Mouse (Mus musculus): ENCODE data around the gene Tmem151b. TPM values are rescaled to one million over a fixed set of nuclear protein-coding genes. Genes with fewer than 3 reads are reported as not detected.

Gene Tmem151b
- total RNA-seq, 1 experiment from 2014 or later, result 0.15 TPM

- DNase-seq, result no peak
Measured at GRCm38 (mm10) chr17:45545278-45545961, 4.1 kb downstream of the Tmem151b start.

- no peak for DNase-seq
Measured at GRCm38 (mm10) chr17:45544873-45545277, 4.6 kb downstream of the Tmem151b start.

GRCm38 (mm10) chr17:45544001-45544872 is 5.2 kb downstream of the Tmem151b start:
- no peak for DNase-seq

GRCm38 (mm10) chr17:45543115-45543514 is 6.4 kb downstream of the Tmem151b start:
- no peak for DNase-seq

- DNase-seq, result no peak
Measured at GRCm38 (mm10) chr17:45542705-45543104, 6.8 kb downstream of the Tmem151b start.

GRCm38 (mm10) chr17:45542129-45542528 is 7.3 kb downstream of the Tmem151b start:
- DNase-seq, result no peak

- DNase-seq, result no peak
Measured at GRCm38 (mm10) chr17:45539664-45540063, 9.8 kb downstream of the Tmem151b start.

GRCm38 (mm10) chr17:45538394-45538793 is 11.1 kb downstream of the Tmem151b start:
- DNase-seq, result no peak

- DNase-seq, result peak; percentile 56
Measured at GRCm38 (mm10) chr17:45536264-45536663, 13.2 kb downstream of the Tmem151b start.

- DNase-seq, result no peak
Measured at GRCm38 (mm10) chr17:45532896-45533295, 16.6 kb downstream of the Tmem151b start.

- no peak for DNase-seq
Measured at GRCm38 (mm10) chr17:45530346-45530782, 19.1 kb downstream of the Tmem151b start.

- DNase-seq, result no peak
Measured at GRCm38 (mm10) chr17:45526571-45526970, 22.9 kb downstream of the Tmem151b start.

GRCm38 (mm10) chr17:45524961-45525360 is 24.5 kb downstream of the Tmem151b start:
- no peak for DNase-seq

GRCm38 (mm10) chr17:45523263-45523662 is 26.2 kb downstream of the Tmem151b start, which contains the start of gene Tcte1:
Tcte1 (plus strand) TSS chr17:45523434.
- no peak for DNase-seq

- no peak for DNase-seq
Measured at GRCm38 (mm10) chr17:45520136-45520535, 29.3 kb downstream of the Tmem151b start.

- no peak for DNase-seq
Measured at GRCm38 (mm10) chr17:45518766-45519475, 30.6 kb downstream of the Tmem151b start.

- no peak for DNase-seq
Measured at GRCm38 (mm10) chr17:45517549-45518215, 31.8 kb downstream of the Tmem151b start.

GRCm38 (mm10) chr17:45517135-45517534 is 32.3 kb downstream of the Tmem151b start:
- DNase-seq, result no peak

GRCm38 (mm10) chr17:45516488-45516887 is 33.0 kb downstream of the Tmem151b start:
- peak; percentile 71 for DNase-seq

GRCm38 (mm10) chr17:45515806-45516205 is 33.7 kb downstream of the Tmem151b start:
- no peak for DNase-seq

- no peak for DNase-seq
Measured at GRCm38 (mm10) chr17:45515204-45515726, 34.2 kb downstream of the Tmem151b start.

GRCm38 (mm10) chr17:45511757-45512156 is 37.7 kb downstream of the Tmem151b start:
- DNase-seq, result no peak
